Mouse (Mus musculus) ES-CJ7 (cell line): ENCODE data around the gene Nox1.

Source experiments
- DNase-seq: peaks from one replicate; pipeline ENCODE4 v3.0.0; 2011; ENCODE audit warnings: low read depth, low spot score

Nox1 gene

DNA sequence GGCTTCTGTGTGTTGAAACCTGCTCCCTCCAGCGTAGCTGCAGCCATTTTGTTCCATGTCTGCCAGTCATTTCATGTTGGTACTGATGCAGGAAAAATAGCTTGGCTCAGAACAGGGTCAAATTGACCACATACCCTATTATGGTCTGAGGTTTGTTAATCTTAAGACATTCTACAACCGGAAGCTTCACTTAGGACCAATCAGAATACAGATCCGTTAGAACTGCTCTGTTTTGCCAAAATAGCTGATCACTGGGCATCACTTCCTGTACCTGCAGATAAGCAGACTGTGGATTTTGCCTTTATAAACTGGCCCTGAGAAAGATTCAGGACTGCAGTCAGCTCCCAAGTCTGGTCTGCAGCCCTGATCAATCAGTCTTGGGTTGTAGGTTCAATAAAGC is 93.2 kb downstream of the Nox1 start:
- no peak for DNase-seq

DNA sequence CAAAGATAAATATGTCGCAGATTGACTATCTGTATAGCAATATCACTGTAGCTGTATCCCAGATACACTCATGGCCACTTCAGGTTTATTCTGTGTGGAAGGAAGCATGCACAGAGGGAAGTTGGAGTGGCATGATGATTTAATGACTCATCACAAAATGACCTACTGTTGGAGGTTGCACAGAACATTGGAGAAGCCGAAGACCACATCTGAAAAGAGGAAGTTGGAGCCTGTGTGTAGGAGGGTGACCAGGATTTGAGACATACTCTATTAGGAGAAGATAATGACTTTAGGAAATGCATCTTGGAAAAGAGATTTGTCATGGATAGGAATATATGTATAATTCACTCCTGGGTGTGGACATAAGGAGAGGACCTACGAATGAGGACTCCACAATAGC is 105.3 kb downstream of the Nox1 start:
- DNase-seq = no peak

DNA sequence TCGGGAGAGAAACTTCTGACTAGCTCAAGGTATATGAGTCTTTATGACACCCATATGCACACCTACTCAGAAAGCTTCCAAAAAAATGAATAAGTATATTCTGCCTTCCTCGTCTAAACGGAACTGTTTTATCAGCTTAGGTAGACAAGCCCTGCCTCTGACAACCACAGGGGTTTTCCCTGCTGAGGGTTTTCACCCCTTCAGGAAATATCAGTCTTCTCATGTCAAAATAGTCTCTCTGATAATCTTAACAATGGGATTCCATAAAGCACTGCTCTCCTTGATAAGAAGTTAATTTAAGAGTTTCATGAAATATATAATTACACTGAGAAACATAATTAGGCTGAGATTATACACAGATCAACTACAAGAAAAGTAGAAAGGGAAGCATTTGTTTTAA is 110.0 kb downstream of the Nox1 start:
- no peak for DNase-seq

DNA sequence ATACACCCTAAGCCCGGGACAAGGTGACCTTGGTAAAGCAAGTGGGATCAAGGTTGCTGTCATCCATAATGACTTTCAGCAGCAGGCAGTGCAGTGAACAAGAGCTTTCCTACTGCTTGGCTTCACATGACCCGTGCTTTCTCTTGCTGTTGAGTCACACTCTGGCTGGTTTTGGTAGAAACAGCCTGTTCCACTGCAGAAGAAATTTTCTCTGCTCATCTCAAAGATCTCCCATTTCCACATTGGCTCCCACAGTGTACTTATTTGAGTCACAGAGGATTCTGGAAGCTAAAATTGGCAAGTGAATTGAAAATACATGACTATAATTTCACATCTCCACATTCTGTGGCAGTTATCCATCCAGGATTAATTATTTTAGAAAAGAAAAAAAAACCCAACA is 119.1 kb downstream of the Nox1 start:
- no peak for DNase-seq

DNA sequence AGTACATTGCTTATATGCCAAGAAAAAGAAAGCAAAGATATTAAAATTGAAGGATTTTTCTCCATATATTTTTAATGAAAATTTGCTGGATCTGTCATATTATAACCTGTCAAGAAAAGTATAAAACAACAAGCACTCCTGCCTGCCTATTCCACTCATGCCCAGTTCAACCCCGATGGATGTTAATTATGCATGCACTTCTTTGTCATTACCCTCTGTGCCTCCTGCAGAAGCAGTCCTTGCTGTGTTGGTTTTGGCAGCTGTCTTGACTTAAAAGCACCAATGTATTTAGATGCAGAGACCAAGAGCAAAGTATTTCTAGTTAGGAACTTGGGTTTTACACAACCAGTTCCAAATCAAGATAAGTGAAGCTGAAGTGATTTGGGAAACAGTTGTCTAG is 136.3 kb downstream of the Nox1 start:
- DNase-seq = no peak

DNA sequence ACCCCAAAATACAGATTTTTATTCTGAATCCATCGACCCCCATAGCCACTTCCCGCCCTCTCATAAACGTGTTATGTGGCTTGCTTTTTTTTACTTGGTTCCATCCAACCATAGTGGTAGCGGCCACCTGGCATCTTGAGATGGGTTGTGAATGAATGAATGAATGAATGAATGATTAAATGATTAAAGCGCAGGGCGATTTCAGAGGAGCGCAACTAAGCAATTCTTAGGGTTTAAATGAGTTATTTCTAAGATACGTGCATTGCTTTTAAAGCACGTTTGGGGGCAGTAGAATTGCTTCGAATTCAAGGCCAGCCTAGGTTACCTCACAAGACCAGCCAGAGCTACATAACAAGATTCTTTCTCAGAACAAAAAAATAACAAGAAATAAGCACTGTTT is 162.0 kb downstream of the Nox1 start:
- no peak for DNase-seq

DNA sequence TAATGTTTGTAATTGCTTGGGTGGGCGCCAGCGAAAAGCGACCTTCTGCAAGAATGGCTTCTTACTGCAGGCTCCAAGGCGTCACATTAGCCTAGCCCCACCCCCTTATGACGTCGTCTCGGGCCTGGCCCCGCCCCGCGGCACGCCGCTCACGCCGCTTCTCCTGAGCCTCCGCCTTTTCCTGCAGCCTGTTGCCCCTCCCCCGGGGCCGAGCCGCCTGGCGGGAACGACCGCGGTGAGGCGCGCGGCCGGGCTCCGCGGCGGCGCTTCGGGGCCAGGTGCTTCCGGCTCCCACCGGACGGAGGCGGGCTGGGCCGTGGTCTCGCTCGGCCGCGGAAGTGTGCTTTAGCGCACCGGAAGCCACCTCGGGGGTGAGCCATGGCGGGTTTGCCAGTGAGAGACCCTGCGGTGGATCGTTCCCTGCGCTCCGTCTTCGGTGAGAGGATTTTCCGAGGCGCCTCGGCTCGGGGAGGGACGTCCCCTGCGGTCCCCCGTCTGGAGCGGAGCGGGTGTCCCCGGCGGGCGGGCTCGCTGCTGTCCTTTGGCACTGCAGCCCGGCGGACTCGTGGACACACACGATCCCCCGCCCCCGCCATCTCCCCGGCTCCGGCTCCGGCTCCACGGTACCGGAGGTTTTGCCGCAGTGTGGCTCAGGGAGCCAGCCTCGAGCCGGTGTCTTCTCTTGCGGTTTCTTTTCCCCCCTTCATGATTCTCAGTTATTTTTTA is 162.6 kb downstream of the Nox1 start, which contains the start of gene Cstf2:
TSS of gene Cstf2 (plus strand) at position 201 of the 726 bp plus-strand sequence.
- peak; percentile 89 for DNase-seq

DNA sequence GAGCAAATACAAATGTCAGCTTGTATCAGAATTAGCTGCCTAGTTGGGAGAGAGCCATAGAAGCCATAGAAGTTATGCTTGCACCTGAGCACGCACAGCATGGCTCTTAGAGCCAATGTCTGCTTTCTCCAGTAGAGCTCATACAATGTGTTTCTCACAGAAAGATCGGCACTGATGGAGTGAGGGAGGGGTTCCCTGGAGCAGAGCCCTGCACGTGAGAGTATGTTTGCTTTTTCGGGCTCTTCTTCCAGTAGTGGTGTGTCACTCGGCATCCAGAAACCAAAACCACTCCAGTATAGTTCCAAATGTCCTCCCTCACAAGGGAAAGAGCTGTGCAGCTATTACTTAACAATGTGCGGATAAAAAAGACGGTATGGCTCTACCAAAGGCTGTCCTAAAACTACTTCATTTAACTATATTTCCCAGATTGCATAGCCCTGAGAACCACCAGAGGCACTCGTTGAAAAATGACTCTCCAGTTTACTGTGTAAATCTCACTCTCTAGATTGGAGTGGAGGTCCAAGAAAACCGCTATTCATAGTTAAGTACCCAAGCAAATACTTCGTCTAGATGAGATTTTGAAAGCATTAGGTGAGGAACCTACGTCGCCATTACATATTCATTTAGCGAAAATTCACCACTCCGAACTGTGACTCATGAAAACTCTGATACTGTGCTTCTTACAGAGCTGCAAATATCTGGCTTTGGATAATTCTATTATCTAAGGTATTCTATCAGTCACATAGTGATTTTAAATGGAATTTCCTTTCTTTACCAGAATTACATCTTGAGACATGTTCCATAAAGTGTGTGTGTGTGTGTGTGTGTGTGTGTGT is 163.5 kb downstream of the Nox1 start:
- no peak for DNase-seq

DNA sequence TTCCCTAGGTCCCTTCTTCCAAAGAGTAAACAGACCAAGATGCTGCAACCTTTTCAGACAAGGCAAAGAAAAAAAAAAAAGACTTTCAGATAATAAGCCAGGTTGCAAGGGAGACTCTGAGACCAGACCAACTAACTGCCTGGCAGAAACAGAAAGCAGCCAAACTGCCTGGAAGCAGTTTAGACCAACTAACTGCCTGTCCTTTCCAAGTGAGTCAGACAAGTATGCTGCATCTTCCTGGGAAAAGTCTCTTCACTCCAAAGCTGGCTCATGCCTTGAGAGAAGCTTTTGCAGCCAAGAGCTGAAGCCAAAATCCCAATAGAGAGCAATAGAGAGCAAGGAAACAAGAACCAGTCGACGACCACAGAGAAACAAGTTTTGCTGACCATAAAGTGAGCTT is 164.9 kb downstream of the Nox1 start:
- DNase-seq = no peak

DNA sequence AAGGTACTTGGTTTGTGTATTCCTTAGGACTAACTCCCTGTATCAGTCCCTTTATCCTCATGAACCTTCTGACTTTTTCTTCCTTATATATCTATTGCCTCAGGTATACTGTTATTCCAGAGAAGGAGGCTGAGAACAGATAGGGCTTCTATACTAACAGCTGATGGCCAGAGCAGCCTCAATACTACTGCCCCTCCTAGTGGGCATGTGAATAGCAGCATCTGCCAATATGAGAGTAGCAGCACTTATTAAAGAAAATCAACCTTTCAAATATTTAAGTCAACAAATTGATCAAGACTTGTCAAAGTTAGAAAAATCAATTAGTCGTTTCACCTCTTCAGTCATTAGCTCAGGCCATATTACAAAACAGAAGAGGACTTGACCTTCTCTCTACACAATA is 172.8 kb downstream of the Nox1 start:
- no peak for DNase-seq
